Mouse (Mus musculus) liver, embryonic 18 days (tissue): ENCODE results near the gene Elovl2. TPM values are rescaled to one million over a fixed set of nuclear protein-coding genes. Genes with fewer than 3 reads are reported as not detected.

Experiments
- polyA plus RNA-seq: library from polyadenylated mRNA; depleted of rRNA; stranded (reverse); fragments of >200 nt; gene quantifications from 2 replicates; pipeline ENCODE4 v1.2.3, GENCODE M21; 2012; rRNA removed

The Elovl2 gene
- 87.1 and 147 TPM in 2 replicates for polyA plus RNA-seq

DNA sequence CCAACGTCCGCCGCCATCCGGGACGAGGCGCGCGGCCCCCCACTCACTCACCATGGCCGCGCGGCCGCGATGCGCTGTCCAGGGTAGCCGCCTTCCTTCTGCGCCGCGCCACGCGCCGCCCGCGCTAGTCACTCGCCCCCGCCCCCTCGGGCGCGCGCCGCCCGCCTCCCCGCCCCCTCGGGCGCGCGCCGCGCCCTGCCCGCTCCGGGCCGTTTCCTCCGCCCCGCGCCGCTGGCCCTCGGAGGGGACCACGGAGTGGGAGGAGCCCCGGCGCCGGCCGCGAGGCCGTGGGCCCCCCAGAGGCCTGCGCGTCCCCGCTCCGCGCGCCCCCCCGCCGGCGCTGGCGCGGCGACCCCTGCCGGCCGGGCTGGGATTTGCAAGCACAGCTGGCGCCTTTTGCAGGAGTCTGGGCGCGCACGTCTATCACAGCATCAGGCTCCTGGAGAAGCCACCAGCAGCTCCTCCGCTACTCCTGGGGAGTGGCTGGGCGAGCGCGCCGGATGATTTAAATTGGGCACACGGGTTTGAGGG lies at the start of gene Elovl2:
Gene Elovl2 (minus strand): TSS at position 102 of the 531 bp plus-strand sequence.

DNA sequence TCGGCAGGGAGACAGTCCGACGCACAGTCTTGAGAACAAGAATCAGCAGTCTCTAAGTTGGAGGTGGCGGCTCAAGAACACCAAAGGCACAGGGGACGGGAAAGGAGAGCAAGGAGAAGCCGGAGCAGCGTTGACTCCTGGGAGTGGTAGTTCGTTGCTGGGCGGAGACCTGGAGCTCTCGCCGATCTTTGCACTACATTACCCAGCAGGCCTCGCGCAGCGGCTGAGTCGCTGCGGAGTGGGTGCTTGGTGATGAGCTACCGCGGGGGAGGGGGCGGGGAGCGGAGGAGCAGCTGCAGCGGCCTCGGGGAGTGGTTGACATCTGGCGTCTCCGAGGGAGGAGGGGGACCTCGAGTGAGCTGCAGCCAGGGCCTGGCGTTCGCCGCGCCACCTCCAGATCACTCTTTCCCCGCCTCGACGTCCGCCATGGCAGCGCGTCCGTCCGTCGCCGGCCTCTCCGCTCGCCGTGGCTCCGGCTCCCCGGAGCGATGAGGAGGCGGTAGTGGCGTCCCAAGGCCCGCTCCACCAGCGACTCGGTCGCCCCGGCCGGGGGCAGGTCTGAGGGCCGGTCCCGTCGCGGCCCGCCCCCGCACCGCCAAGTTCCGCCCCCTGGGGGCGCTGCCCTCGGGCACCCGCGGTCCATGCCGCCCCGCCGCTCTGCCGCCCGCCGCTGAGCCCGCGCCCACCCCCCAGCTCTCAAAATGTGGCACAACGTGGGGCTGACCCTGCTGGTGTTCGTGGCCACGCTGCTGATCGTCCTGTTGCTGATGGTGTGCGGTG lies 29.5 kb upstream of the Elovl2 start, which contains the start of gene Smim13:
Gene Smim13 (plus strand): TSS at position 307 of the 780 bp plus-strand sequence.

Other genes with a start within 250 kb of the Elovl2 start
- gene Pak1ip1, start 219.4 kb downstream of the Elovl2 start, polyA plus RNA-seq = 36.2 and 38.0 TPM in 2 replicates
- 182 and 189 TPM in 2 replicates for gene Tmem14c, start 204.1 kb downstream of the Elovl2 start, polyA plus RNA-seq
- 0.05 and 0.06 TPM in 2 replicates for gene Mak, start 140.7 kb downstream of the Elovl2 start, polyA plus RNA-seq
- gene Gcm2, start 109.4 kb downstream of the Elovl2 start, polyA plus RNA-seq = not detected in 2 replicates
- 0.05 and 0.06 TPM in 2 replicates for gene Sycp2l, start 106.1 kb downstream of the Elovl2 start, polyA plus RNA-seq
- 3.5 and 3.8 TPM in 2 replicates for gene Smim13, start 29.4 kb upstream of the Elovl2 start, polyA plus RNA-seq
- not detected in 2 replicates for gene Gm17364, start 53.6 kb upstream of the Elovl2 start, polyA plus RNA-seq